ENCODE assay signal across 1 mouse cellular context in genomic region chr2:32040646-32041045, GRCm38 (mm10). TPM values are rescaled to one million over a fixed set of nuclear protein-coding genes. Genes with fewer than 3 reads are reported as not detected.
"Had no signal": no experiment of that assay in that cellular context is flagged by ENCODE, and none has a peak within 500 bp of the region (broad histone marks: within the 10 kb centered on the region; RNA-seq: fewer than 3 reads in every experiment).

No protein-coding gene starts in this region.

RNA-seq across cellular contexts. Expression of gene Plpp7, which starts 54.7 kb away (rescaled TPM):
- polyA plus RNA-seq: inflammation-experienced regulatory T-cells, adult 6 months had no signal
